Mouse (Mus musculus) heart, embryonic 14.5 days (tissue): ENCODE data around the gene Pola1. TPM values are rescaled to one million over a fixed set of nuclear protein-coding genes. Genes with fewer than 3 reads are reported as not detected.

Experiments used
- ATAC-seq: fragments of 200-750 bp; cut with Nextera tagmentation; 2 replicates; pipeline ENCODE4 v1.8.0; 2017; ENCODE audit warnings: low read depth, moderate TSS enrichment; ENCODE audit not compliant: insufficient number of reproducible peaks, insufficient read depth, low FRiP score
- H3K27ac ChIP-seq, 2 experiments: fragments of 200-500 bp in 1 of 2; fragments of 300-500 bp in 1 of 2; sonication (generic) in 1 of 2; replicated peaks in 1 of 2; 2 replicates each; pipeline ENCODE4 v1.5.1; 2012 to 2014; ENCODE audit warnings: low read depth in 2 of 2, low read length in 2 of 2, control low read depth in 1 of 2, mild to moderate bottlenecking in 1 of 2, mixed read lengths in 1 of 2; ENCODE audit not compliant: control insufficient read depth in 1 of 2, insufficient read depth in 1 of 2
- H3K27me3 ChIP-seq: fragments of 300-500 bp; sonication (generic); 2 replicates; pipeline ENCODE4 v1.6.1; 2014; ENCODE audit warnings: mild to moderate bottlenecking, low read length, control low read depth; ENCODE audit not compliant: control insufficient read depth, insufficient read depth
- H3K36me3 ChIP-seq: fragments of 300-500 bp; sonication (generic); 2 replicates; pipeline ENCODE4 v1.6.1; 2014; ENCODE audit warnings: mild to moderate bottlenecking, control low read depth, low read length, mixed read lengths; ENCODE audit not compliant: control insufficient read depth, insufficient read depth
- H3K4me1 ChIP-seq, 2 experiments: fragments of 200-500 bp in 1 of 2; fragments of 300-500 bp in 1 of 2; sonication (generic) in 1 of 2; 2 replicates each; pipeline ENCODE4 v1.6.1; 2012 to 2014; ENCODE audit warnings: low read length in 2 of 2, control low read depth in 1 of 2, mixed read lengths in 1 of 2; ENCODE audit not compliant: control insufficient read depth in 2 of 2, insufficient read depth in 2 of 2
- H3K4me2 ChIP-seq: fragments of 300-500 bp; sonication (generic); 2 replicates; pipeline ENCODE4 v1.6.1; 2014; ENCODE audit warnings: mild to moderate bottlenecking, low read length
- H3K4me3 ChIP-seq, 2 experiments: fragments of 200-500 bp in 1 of 2; fragments of 300-500 bp in 1 of 2; sonication (generic) in 1 of 2; 2 replicates each; pipeline ENCODE4 v1.5.1; 2012 to 2014; ENCODE audit warnings: low read length in 2 of 2, mild to moderate bottlenecking in 2 of 2, control low read depth in 1 of 2, low read depth in 1 of 2, moderate library complexity in 1 of 2; ENCODE audit not compliant: control insufficient read depth in 1 of 2, insufficient read depth in 1 of 2
- H3K9ac ChIP-seq: fragments of 300-500 bp; sonication (generic); 2 replicates; pipeline ENCODE4 v1.6.1; 2014; ENCODE audit warnings: mild to moderate bottlenecking, low read length
- H3K9me3 ChIP-seq: fragments of 300-500 bp; sonication (generic); 2 replicates; pipeline ENCODE4 v1.6.1; 2016; ENCODE audit warnings: low read length, control low read depth; ENCODE audit not compliant: control insufficient read depth
- WGBS: fragments of 180-500 bp; shearing (Covaris S2); extraction: QIAGEN DNeasy Blood & Tissue Kit; methylation state at CpG from one replicate; pipeline ENCODE4 v1.1.7; 2014; 5-methylcytosine and 5-hydroxymethylcytosine counted together
- polyA plus RNA-seq: library from polyadenylated mRNA; unstranded; fragments of >200 nt; fragmentation: Nextera tagmentation; extraction: Ambion mirVana; gene quantifications from 2 replicates; pipeline ENCODE4 v1.2.1, GENCODE M21; 2014

Gene Pola1
- polyA plus RNA-seq, result 9.5 and 9.6 TPM in 2 replicates

GRCm38 (mm10) chrX:93631657-93632449, at the start of gene Pola1:
Gene Pola1, minus strand, starts transcription at chrX:93632155.
- H3K4me1 ChIP-seq, result no peaks in the 10 kb centered on the region
- H3K9ac ChIP-seq, result peak within 1 kb of the TSS; percentile 73
- peak within 1 kb of the TSS; percentile 61 to 66 for H3K4me3 ChIP-seq
- no peaks in the 10 kb centered on the region for H3K9me3 ChIP-seq
- 12% methylated on average over 49 of the region's 53 CpGs for WGBS
- no peaks in the 10 kb centered on the region for H3K27me3 ChIP-seq
- peak within 1 kb of the TSS; percentile 69 for H3K4me2 ChIP-seq
- H3K36me3 ChIP-seq, result no peaks in the 10 kb centered on the region
- H3K27ac ChIP-seq, result peak within 1 kb of the TSS; percentile 44 to 70
- peak; percentile 98 for ATAC-seq

GRCm38 (mm10) chrX:93676228-93676627, 44.3 kb upstream of the Pola1 start:
- H3K36me3 ChIP-seq, result no peaks in the 10 kb centered on the region

GRCm38 (mm10) chrX:93674836-93675795, 43.2 kb upstream of the Pola1 start:
- peak overlapping the region; percentile 41 to 42 for H3K4me3 ChIP-seq
- no peaks in the 10 kb centered on the region for H3K9me3 ChIP-seq
- no peaks in the 10 kb centered on the region for H3K27me3 ChIP-seq
- peak overlapping the region; percentile 74 for H3K4me2 ChIP-seq
- 15% methylated on average over 19 of the region's 19 CpGs for WGBS
- peak overlapping the region; percentile 46 for H3K9ac ChIP-seq
- H3K4me1 ChIP-seq, result no peaks in the 10 kb centered on the region
- H3K27ac ChIP-seq, result peak overlapping the region; percentile 20 to 28; a peak in 2 of 4 replicates
- peak; percentile 93 for ATAC-seq
- no peaks in the 10 kb centered on the region for H3K36me3 ChIP-seq

More at GRCm38 (mm10) chrX:93676228-93676627, 44.3 kb upstream of the Pola1 start:
- Histone ChIP-seq H3K4me2 (peak overlapping the region; percentile 74), H3K27ac (no peak overlapping the region), H3K9ac (no peak overlapping the region), H3K4me1 (no peaks in the 10 kb centered on the region), H3K4me3 (no peak overlapping the region), H3K27me3 (no peaks in the 10 kb centered on the region), H3K9me3 (no peaks in the 10 kb centered on the region)
- 70% methylated on average over 2 of the region's 2 CpGs for whole genome bisulfite sequencing
- ATAC-seq, result no peak

- 25% methylated on average over 3 of the region's 3 CpGs for WGBS
- H3K27ac ChIP-seq, result peak overlapping the region; percentile 13 to 24; a peak in 1 of 4 replicates
- no peak for ATAC-seq
These were observed 42.5 kb upstream of the Pola1 start for GRCm38 (mm10) chrX:93674432-93674831.

GRCm38 (mm10) chrX:93664787-93665186, 32.8 kb upstream of the Pola1 start:
- 49% methylated on average over 4 of the region's 4 CpGs for WGBS
- no peak overlapping the region for H3K27ac ChIP-seq
- no peak overlapping the region for H3K4me2 ChIP-seq
- no peak for ATAC-seq
- H3K27me3 ChIP-seq, result no peaks in the 10 kb centered on the region
- no peak overlapping the region for H3K4me3 ChIP-seq
- H3K36me3 ChIP-seq, result no peaks in the 10 kb centered on the region
- no peaks in the 10 kb centered on the region for H3K9me3 ChIP-seq
- H3K4me1 ChIP-seq, result no peaks in the 10 kb centered on the region
- no peak overlapping the region for H3K9ac ChIP-seq

More at GRCm38 (mm10) chrX:93674432-93674831, 42.5 kb upstream of the Pola1 start:
- Histone ChIP-seq H3K4me1 (no peaks in the 10 kb centered on the region), H3K4me3 (peak overlapping the region; percentile 41 to 42; a peak in 2 of 4 replicates), H3K4me2 (peak overlapping the region; percentile 74), H3K9ac (no peak overlapping the region), H3K36me3 (no peaks in the 10 kb centered on the region), H3K27me3 (no peaks in the 10 kb centered on the region), H3K9me3 (no peaks in the 10 kb centered on the region)

- ATAC-seq, result no peak
- Histone ChIP-seq H3K4me1 (no peaks in the 10 kb centered on the region), H3K9ac (no peak overlapping the region), H3K27me3 (no peaks in the 10 kb centered on the region), H3K9me3 (no peaks in the 10 kb centered on the region), H3K27ac (no peak overlapping the region), H3K4me3 (no peak overlapping the region), H3K4me2 (no peak overlapping the region), H3K36me3 (no peaks in the 10 kb centered on the region)
- WGBS, result 65% methylated on average over 5 of the region's 5 CpGs
These were observed 32.1 kb upstream of the Pola1 start for GRCm38 (mm10) chrX:93663919-93664586.

- no peaks in the 10 kb centered on the region for H3K36me3 ChIP-seq
- H3K9ac ChIP-seq, result no peak overlapping the region
- no peaks in the 10 kb centered on the region for H3K9me3 ChIP-seq
- no peak overlapping the region for H3K4me3 ChIP-seq
- 67% methylated on average over 5 of the region's 5 CpGs for WGBS
- no peaks in the 10 kb centered on the region for H3K4me1 ChIP-seq
- H3K27me3 ChIP-seq, result no peaks in the 10 kb centered on the region
- no peak overlapping the region for H3K4me2 ChIP-seq
- H3K27ac ChIP-seq, result no peak overlapping the region
- no peak for ATAC-seq
These were observed 23.2 kb upstream of the Pola1 start for GRCm38 (mm10) chrX:93655153-93655552.
